Mouse (Mus musculus) central nervous system, embryonic 14 days (tissue): ENCODE results near the gene Mcat. TPM values are rescaled to one million over a fixed set of nuclear protein-coding genes. Genes with fewer than 3 reads are reported as not detected.

Experiments used
- polyA plus RNA-seq: library from polyadenylated mRNA; depleted of rRNA; stranded (reverse); fragments of >200 nt; gene quantifications from 2 replicates; pipeline ENCODE4 v1.2.3, GENCODE M21; 2012; rRNA removed

Mcat gene
- polyA plus RNA-seq = 31.2 and 32.1 TPM in 2 replicates

DNA sequence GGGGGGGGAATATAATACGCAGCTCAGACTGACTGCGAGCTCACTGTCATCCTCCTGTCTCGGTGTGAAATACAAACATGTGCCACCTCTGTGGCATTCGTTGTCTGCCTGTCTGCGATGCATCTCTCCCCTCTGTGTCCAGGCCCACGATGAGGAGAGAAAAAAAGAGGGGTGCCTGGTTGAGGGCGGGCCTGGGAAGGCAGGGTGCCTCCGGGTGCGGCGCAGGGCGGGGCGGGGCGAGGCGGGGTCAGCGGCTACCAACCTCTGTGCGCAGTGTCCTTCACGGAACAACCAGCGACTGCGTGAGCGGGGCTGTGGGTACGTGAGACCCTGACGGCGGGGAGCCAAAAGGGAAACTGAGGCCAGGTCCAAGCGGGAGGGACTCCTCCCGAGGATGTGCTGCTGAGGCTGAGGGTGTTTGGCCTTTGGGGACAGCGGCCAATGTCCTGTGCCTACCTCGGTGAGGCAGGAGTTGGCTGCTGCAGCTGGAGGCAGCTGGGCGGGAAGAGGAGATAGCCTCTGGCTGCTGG, at the start of gene Mcat, which contains the start of gene Tspo:
TSS of gene Mcat (minus strand) at position 461 of the 530 bp plus-strand sequence.
TSS of gene Tspo (plus strand) at position 266 of the 530 bp plus-strand sequence.

DNA sequence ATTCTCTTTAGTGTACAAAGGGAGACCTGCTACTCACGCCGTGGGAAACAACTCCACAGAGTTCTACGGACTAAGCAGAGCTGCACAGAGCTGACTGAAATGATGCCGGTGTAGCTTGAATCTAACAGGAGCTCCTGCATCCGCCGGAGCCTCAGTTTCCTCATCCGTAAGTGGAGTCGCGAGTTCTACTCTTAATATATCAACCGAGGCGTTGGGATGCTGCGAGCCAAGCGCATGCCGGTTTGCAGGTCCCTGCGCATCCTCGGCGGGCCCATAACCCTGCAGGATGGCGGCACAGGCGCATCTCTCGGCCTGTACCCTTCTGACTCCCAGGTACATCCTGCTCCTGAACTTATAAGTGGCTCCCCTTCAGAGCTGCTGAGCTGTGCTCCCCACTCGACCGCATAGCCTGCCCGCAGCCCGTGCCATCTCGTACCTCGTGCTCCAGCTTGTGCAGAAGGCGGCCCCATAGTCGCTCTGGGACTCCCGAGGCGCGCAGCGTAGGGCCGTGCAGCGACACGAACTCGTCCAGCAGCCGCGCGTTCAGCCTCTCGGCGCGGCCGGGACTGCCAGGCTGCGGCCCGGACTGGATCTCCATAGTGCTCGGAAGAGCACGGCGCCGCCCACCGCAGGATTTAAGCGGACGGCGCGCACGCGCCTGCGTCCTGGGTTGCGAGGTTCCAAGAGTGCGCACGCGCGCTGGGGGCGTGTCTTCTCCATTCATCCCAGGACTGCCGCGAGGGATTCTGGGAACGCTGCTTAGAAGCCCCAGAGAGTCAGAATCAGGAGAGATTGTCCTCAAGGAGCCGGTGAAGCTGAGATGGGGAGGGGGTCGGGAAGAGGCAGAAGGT, 31.2 kb upstream of the Mcat start, which contains the start of gene Ttll12:
TSS of gene Ttll12 (minus strand) at position 645 of the 851 bp plus-strand sequence.

DNA sequence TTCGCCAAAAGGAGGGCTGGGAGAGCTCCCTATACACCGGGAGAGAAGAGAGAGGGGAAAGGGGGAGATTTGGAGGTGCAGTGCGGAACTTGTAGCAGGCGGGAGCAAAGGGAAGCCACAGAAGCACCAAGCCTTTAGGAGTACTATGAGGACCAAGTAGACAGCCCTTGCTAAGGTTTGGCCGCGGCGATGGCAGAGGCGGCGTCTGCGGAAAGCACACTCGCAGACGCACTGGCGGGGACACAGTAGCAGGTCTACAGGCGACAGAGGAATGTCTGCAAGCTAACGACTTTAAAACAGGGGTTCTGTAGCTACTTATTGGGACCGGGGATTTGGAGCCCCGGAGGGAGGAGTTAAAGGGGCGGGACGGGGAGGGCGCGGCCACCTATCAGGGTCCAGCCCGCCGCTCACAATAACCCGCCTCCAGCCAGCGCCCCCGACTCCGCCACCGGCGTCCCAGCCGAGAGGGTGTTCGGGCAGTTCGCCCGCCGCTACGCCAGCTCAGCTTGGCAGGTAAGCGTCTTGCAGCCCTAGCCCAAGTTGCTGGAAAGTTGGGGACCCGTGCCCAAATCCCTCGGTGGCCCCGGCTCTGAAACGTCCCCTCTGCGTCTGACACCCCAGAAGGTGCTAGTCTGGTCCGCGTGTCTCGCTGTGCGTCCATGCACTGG, 37.0 kb downstream of the Mcat start, which contains the start of gene Bik:
TSS of gene Bik (plus strand) at position 439 of the 668 bp plus-strand sequence.

DNA sequence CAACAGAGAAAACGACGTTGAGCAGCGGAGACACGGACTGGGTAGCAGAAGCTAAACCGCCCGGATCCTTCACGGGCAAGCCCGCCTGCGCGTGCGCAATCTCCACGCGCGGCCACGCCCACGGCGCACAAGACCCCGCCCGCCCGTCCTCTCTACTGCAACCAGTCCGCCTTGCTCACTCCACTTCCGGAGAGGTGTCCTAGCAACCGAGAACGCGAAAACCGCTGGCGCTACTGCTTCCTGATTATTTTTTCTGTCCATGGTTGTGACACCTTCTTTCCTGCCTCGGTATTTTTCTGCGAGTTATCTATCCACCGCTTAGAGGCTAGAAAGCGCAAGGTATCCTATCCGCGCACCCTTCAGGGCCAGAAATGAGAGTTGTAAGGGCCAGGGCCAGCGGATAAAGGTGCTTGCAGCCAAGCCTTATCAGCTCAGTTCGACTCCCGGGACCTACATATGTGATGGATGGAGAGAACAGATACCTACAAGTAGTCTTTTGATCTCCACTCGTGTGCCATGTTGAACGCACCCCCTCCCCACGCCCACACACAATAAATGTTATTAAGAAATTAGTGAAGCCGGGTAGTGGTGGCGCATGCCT, 52.7 kb downstream of the Mcat start, which contains the start of gene Ttll1:
TSS of gene Ttll1 (minus strand) at position 89 of the 601 bp plus-strand sequence.

Other genes starting within 250 kb of the Mcat start
- 31.4 and 34.0 TPM in 2 replicates for gene Arfgap3, start 213.5 kb downstream of the Mcat start, polyA plus RNA-seq
- gene Pacsin2, start 99.2 kb downstream of the Mcat start, polyA plus RNA-seq = 29.1 and 36.8 TPM in 2 replicates
- gene Ttll1, start 52.9 kb downstream of the Mcat start, polyA plus RNA-seq = 62.6 and 66.3 TPM in 2 replicates
- 1.1 and 1.5 TPM in 2 replicates for gene Bik, start 36.9 kb downstream of the Mcat start, polyA plus RNA-seq
- 9.8 and 12.0 TPM in 2 replicates for gene Tspo, start 195 bp downstream of the Mcat start, polyA plus RNA-seq
- 38.1 and 40.7 TPM in 2 replicates for gene Ttll12, start 31.4 kb upstream of the Mcat start, polyA plus RNA-seq
- gene Scube1, start 161.2 kb upstream of the Mcat start, polyA plus RNA-seq = 24.0 and 28.4 TPM in 2 replicates
- 49.8 and 88.7 TPM in 2 replicates for gene Mpped1, start 215.7 kb upstream of the Mcat start, polyA plus RNA-seq